Mouse (Mus musculus): Measurements from ENCODE around the gene Fsip1. TPM values are rescaled to one million over a fixed set of nuclear protein-coding genes. Genes with fewer than 3 reads are reported as not detected.
"Not testable (repeated sequence)": the region's sequence is repeated elsewhere in the genome, so short reads cannot be mapped to it uniquely, and the experiment has no call there.

The Fsip1 gene
- polyA plus RNA-seq, 1 experiment: 29.8 TPM

DNA sequence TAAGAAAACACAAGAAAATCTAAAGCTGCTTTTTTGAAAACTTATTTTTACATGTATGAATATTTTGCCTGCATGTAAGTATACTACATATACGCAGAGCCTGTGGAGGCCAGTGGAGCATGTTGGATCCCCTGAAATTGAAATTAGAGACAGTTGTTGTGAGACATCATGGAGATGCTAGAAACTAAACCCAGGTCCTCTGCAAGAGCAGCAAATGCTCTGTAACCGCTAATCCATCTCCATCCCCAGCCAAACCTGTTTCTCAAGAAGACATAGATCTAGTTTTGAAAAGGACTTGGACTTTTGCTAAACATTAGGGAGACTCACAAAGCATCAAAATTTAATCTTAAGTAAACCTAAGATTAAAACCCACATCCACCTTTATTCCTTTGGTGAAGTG lies 95.8 kb downstream of the Fsip1 start:
- Histone ChIP-seq H3K4me3 (ENCODE audit: control insufficient read depth, low read depth, low read length) (no peak overlapping the region), H3K4me1 (ENCODE audit: control insufficient read depth, insufficient read depth, low read length) (no peaks in the 10 kb centered on the region), H3K27me3 (ENCODE audit: control insufficient read depth, insufficient read depth, low read length) (no peaks in the 10 kb centered on the region), H3K36me3 (ENCODE audit: control insufficient read depth, insufficient read depth, low read length) (no peaks in the 10 kb centered on the region), H3K27ac (ENCODE audit: control insufficient read depth, insufficient read depth, low read depth, low read length) (no peak overlapping the region)
- TF ChIP-seq CTCF (IDR thresholded peaks at IDR 0.05; ENCODE audit: control insufficient read depth, insufficient read depth, insufficient replicate concordance, low read depth, low read length) (no peak), POLR2A (IDR thresholded peaks at IDR 0.05; ENCODE audit: control insufficient read depth, low read depth, low read length) (no peak)

DNA sequence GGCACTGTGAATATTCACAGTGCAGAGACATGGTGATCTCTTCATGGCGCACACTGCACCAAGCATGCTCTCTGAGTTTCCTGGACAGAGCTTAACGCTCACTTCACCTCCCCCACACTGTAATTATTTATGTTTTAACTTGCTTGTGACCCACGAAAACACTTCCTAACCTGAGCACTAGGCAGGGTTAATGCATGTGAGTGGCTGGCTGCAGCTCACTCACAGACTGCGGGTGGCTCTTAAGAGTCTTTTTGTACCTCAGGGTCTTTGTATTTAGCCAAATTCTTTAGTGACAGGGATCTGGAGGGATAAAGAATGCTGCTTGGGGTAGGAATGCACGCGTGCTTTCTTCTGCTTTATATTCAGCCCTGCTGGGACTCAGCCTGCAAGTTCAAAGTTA lies 96.2 kb downstream of the Fsip1 start:
- no peak overlapping the region for H3K27ac ChIP-seq (ENCODE audit: control insufficient read depth, insufficient read depth, low read depth, low read length)
- no peak for TF ChIP-seq CTCF (IDR thresholded peaks at IDR 0.05; ENCODE audit: control insufficient read depth, insufficient read depth, insufficient replicate concordance, low read depth, low read length)
- no peak for TF ChIP-seq POLR2A (IDR thresholded peaks at IDR 0.05; ENCODE audit: control insufficient read depth, low read depth, low read length)
- no peaks in the 10 kb centered on the region for H3K27me3 ChIP-seq (ENCODE audit: control insufficient read depth, insufficient read depth, low read length)
- H3K4me1 ChIP-seq (ENCODE audit: control insufficient read depth, insufficient read depth, low read length): no peaks in the 10 kb centered on the region
- H3K4me3 ChIP-seq (ENCODE audit: control insufficient read depth, low read depth, low read length): no peak overlapping the region
- H3K36me3 ChIP-seq (ENCODE audit: control insufficient read depth, insufficient read depth, low read length): no peaks in the 10 kb centered on the region

DNA sequence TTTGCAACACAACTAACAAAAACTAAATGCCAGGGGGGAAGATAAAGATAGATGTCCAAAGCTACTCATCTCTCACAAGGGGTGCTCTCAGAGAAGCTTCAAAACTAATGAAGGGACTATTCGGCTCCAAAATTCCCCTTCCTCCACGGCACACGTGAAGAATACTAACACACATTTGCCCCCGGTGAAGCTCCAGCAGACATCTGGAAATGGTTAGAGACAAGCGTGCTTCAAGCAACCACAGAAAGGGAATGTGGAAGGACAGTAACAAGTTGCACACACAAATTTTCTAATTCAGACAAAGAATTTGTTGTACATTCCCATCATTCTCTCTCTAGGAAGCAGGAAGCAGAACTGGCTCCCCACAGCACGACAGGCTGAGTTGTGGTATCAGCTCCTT lies 97.6 kb downstream of the Fsip1 start:
- Histone ChIP-seq H3K4me3 (ENCODE audit: control insufficient read depth, low read depth, low read length) (no peak overlapping the region), H3K27ac (ENCODE audit: control insufficient read depth, insufficient read depth, low read depth, low read length) (no peak overlapping the region), H3K36me3 (ENCODE audit: control insufficient read depth, insufficient read depth, low read length) (no peaks in the 10 kb centered on the region), H3K4me1 (ENCODE audit: control insufficient read depth, insufficient read depth, low read length) (no peaks in the 10 kb centered on the region), H3K27me3 (ENCODE audit: control insufficient read depth, insufficient read depth, low read length) (no peaks in the 10 kb centered on the region)
- TF ChIP-seq CTCF (IDR thresholded peaks at IDR 0.05; ENCODE audit: control insufficient read depth, insufficient read depth, insufficient replicate concordance, low read depth, low read length) (no peak), POLR2A (IDR thresholded peaks at IDR 0.05; ENCODE audit: control insufficient read depth, low read depth, low read length) (no peak)

DNA sequence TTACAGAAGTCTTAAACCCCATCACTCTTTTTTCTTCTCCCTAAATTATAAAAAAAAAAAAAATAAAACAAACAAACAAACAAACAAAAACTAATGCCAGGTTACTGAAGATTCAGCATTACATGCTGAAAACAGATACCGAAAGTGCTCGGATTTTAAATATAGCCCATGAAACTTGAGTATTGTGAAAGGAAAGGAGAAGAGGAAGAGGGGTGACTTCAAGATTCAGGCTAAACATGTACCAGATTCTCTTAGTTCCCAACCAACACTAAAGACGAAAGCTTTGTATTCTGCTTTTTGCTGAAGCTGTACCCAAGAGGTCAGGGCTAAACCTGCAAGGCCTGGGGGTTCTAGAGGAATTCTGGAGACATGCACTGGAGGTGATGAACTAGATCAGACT lies 98.7 kb downstream of the Fsip1 start:
- H3K27ac ChIP-seq (ENCODE audit: control insufficient read depth, insufficient read depth, low read depth, low read length): no peak overlapping the region

DNA sequence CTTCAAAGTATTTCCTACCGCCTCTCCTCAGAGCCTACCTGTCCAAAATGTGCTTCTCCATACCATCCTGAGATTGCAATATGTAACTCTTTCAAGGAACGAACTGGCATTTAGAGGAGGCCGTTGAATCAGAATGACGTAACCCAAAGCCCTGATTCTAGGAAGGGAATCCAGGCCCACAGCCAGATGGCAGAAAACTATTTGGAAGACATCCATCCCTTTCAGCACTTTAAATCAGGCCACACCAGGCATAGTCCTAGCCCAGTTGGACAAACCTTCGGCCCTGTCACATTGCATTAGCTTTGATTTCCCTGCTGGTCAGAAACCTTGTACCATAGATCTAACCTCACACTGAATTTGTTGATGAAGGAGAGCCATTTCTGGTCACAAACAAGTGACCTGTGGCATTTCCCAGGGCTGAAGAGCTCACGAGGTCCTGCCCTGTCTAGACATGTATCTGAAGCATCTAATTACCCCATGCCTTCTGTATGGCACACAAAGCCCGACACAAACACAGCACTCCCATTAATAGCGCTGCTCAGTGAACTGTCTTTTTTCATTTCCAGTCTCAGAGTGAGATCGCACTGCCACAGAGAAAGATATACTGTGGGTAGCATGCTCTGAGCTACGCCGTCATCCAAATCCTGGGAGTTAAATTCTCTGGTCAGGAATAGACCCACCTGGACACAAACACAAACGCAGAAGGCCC lies 106.8 kb downstream of the Fsip1 start:
- Histone ChIP-seq H3K36me3 (ENCODE audit: control insufficient read depth, insufficient read depth, low read length) (no peaks in the 10 kb centered on the region), H3K4me1 (ENCODE audit: control insufficient read depth, insufficient read depth, low read length) (no peaks in the 10 kb centered on the region), H3K4me3 (ENCODE audit: control insufficient read depth, low read depth, low read length) (no peak overlapping the region), H3K27me3 (ENCODE audit: control insufficient read depth, insufficient read depth, low read length) (no peaks in the 10 kb centered on the region), H3K27ac (ENCODE audit: control insufficient read depth, insufficient read depth, low read depth, low read length) (no peak overlapping the region)
- TF ChIP-seq POLR2A (IDR thresholded peaks at IDR 0.05; ENCODE audit: control insufficient read depth, low read depth, low read length) (no peak), CTCF (IDR thresholded peaks at IDR 0.05; ENCODE audit: control insufficient read depth, insufficient read depth, insufficient replicate concordance, low read depth, low read length) (no peak)

More for the DNA sequence above, 98.7 kb downstream of the Fsip1 start:
- TF ChIP-seq POLR2A (IDR thresholded peaks at IDR 0.05; ENCODE audit: control insufficient read depth, low read depth, low read length) (no peak), CTCF (IDR thresholded peaks at IDR 0.05; ENCODE audit: control insufficient read depth, insufficient read depth, insufficient replicate concordance, low read depth, low read length) (no peak)
- Histone ChIP-seq H3K36me3 (ENCODE audit: control insufficient read depth, insufficient read depth, low read length) (no peaks in the 10 kb centered on the region), H3K4me3 (ENCODE audit: control insufficient read depth, low read depth, low read length) (no peak overlapping the region), H3K4me1 (ENCODE audit: control insufficient read depth, insufficient read depth, low read length) (no peaks in the 10 kb centered on the region), H3K27me3 (ENCODE audit: control insufficient read depth, insufficient read depth, low read length) (no peaks in the 10 kb centered on the region)

DNA sequence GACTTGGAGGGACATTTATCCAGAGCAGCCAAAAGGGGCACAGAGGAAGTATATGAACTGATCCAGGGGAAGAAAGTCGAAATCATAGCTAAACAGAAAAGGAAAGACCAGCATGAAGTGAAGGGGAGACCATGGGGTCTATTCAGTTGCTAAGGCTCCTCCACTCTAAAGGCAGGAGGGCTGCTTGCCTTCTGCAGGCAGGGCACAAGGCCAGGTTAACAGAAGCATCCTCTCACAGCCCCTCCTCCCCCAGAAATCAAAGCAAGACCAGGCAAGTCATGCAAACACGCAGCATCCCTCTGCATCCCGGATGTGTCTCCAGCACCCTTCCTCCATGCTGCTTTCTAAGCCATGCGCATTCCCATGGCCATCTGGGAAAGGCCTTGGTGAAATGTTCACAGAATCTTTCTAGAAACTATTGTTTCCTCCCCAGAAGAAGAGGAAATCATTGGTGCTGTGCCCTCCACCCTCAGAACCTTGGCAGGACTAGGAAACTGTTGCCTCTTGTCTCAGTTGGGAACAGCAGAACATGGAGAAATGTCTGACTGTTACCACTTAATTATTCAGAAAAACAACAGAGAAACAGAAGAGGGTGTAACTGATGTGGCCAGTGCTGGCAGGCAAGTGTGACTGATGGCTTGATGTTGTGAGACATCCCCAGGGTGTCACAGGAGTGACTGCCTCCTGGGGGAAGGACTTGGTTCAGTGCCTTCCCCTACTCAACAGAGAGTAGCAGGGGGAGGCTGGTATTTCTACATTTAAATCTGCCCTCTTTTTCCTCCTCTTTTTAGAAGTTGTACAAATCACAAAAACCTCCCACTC lies 108.2 kb downstream of the Fsip1 start:
- H3K27me3 ChIP-seq (ENCODE audit: control insufficient read depth, insufficient read depth, low read length): no peaks in the 10 kb centered on the region
- H3K4me3 ChIP-seq (ENCODE audit: control insufficient read depth, low read depth, low read length): no peak overlapping the region
- no peak overlapping the region for H3K27ac ChIP-seq (ENCODE audit: control insufficient read depth, insufficient read depth, low read depth, low read length)
- no peaks in the 10 kb centered on the region for H3K36me3 ChIP-seq (ENCODE audit: control insufficient read depth, insufficient read depth, low read length)
- H3K4me1 ChIP-seq (ENCODE audit: control insufficient read depth, insufficient read depth, low read length): no peaks in the 10 kb centered on the region
- TF ChIP-seq POLR2A (IDR thresholded peaks at IDR 0.05; ENCODE audit: control insufficient read depth, low read depth, low read length): no peak
- no peak for TF ChIP-seq CTCF (IDR thresholded peaks at IDR 0.05; ENCODE audit: control insufficient read depth, insufficient read depth, insufficient replicate concordance, low read depth, low read length)

DNA sequence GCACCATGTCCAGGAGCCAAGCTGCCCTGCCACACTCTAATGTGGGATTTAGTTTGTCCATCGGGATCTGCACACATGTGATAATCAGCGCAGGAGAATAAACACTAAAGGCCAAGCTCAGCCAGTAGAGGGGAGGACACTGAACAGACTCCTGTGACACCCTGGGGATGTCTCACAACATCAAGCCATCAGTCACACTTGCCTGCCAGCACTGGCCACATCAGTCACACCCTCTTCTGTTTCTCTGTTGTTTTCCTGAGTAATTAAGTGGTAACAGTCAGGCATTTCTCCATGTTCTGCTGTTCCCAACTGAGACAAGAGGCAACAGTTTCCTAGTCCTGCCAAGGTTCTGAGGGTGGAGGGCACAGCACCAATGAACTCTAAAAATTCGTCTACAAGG lies 109.0 kb downstream of the Fsip1 start:
- not testable (repeated sequence) for H3K36me3 ChIP-seq (ENCODE audit: control insufficient read depth, insufficient read depth, low read length); H3K4me3 ChIP-seq (ENCODE audit: control insufficient read depth, low read depth, low read length); H3K27me3 ChIP-seq (ENCODE audit: control insufficient read depth, insufficient read depth, low read length); H3K4me1 ChIP-seq (ENCODE audit: control insufficient read depth, insufficient read depth, low read length); H3K27ac ChIP-seq (ENCODE audit: control insufficient read depth, insufficient read depth, low read depth, low read length)

Data from testis, adult 2 months (tissue).